In genomic region chr2:105674875-105675729, GRCm38 (mm10) we compare ENCODE assay signal across 8 mouse cellular contexts. TPM values are rescaled to one million over a fixed set of nuclear protein-coding genes. Genes with fewer than 3 reads are reported as not detected.
DNase-seq lines count a peak whose midpoint lies in the region; ATAC-seq lines count a peak whose summit lies in the region.

No protein-coding gene starts in this region.

- H3K4me1 ChIP-seq in midbrain, embryonic 11.5 days (ENCODE audit: control insufficient read depth, insufficient read depth, low read length), result no peaks in the 10 kb centered on the region
- peaks cover 20% of the 10 kb centered on the region for H3K4me1 ChIP-seq in stomach, embryonic 16.5 days (ENCODE audit: control insufficient read depth, insufficient read depth, low read length)

- intact Hi-C loops in left cerebral cortex, postnatal 4 days (cut with DNase I), result loop anchor here (5.0 to 10.0 kb wide), 2 partner anchors 230 to 407 kb away; partner anchors contain the start of genes Elp4 and Immp1l

- peak; percentile 51 for DNase-seq in kidney, adult 18-20 months
- no peak for DNase-seq in kidney, adult 9 months
- DNase-seq in cerebellum, adult 8-10 months, result peak; percentile 91
- DNase-seq in frontal cortex, postnatal 10 days (ENCODE audit: low spot score in 2 of 2), result peak; percentile 84 to 86
- DNase-seq in left cerebral cortex, postnatal 4 days, result peak; percentile 91
- peak; percentile 98 for DNase-seq in midbrain, embryonic 11.5 days (ENCODE audit: low spot score, missing footprints)

- under 1% methylated on average over 49 of the region's 49 CpGs for WGBS in midbrain, embryonic 11.5 days
- 1% methylated on average over 49 of the region's 49 CpGs for WGBS in stomach, embryonic 16.5 days

- peak overlapping the region; percentile 79 for H3K9ac ChIP-seq in midbrain, embryonic 11.5 days (ENCODE audit: low read length)
- H3K9ac ChIP-seq in stomach, embryonic 16.5 days (ENCODE audit: low read length), result no peak overlapping the region

- peak overlapping the region; percentile 40 for H3K4me3 ChIP-seq in midbrain, embryonic 11.5 days (ENCODE audit: low read depth, low read length)
- peak overlapping the region; percentile 30 for H3K4me3 ChIP-seq in stomach, embryonic 16.5 days (replicated peaks; ENCODE audit: low read length)

- H3K27ac ChIP-seq in midbrain, embryonic 11.5 days (ENCODE audit: low read depth, low read length), result peak overlapping the region; percentile 49
- H3K27ac ChIP-seq in stomach, embryonic 16.5 days (ENCODE audit: low read length), result no peak overlapping the region

- H3K9me3 ChIP-seq in midbrain, embryonic 11.5 days (ENCODE audit: control insufficient read depth, low read length), result no peaks in the 10 kb centered on the region
- no peaks in the 10 kb centered on the region for H3K9me3 ChIP-seq in stomach, embryonic 16.5 days (replicated peaks; ENCODE audit: control insufficient read depth, low read length)

- peak; percentile 36 for ATAC-seq in inflammation-experienced regulatory T-cells, adult 6 months
- ATAC-seq in midbrain, embryonic 11.5 days (ENCODE audit: low FRiP score), result peak; percentile 86
- peak; percentile 45; the same call in 1 of the 2 replicates for ATAC-seq in stomach, embryonic 16.5 days (ENCODE audit: insufficient read depth, low FRiP score)

- H3K36me3 ChIP-seq in midbrain, embryonic 11.5 days (ENCODE audit: control insufficient read depth, insufficient read depth, low read length), result no peaks in the 10 kb centered on the region
- H3K36me3 ChIP-seq in stomach, embryonic 16.5 days (ENCODE audit: control insufficient read depth, insufficient read depth, low read length), result no peaks in the 10 kb centered on the region

- peaks cover 89% of the 10 kb centered on the region for H3K27me3 ChIP-seq in midbrain, embryonic 11.5 days (ENCODE audit: control insufficient read depth, insufficient read depth, low read length)
- H3K27me3 ChIP-seq in stomach, embryonic 16.5 days (ENCODE audit: control insufficient read depth, insufficient read depth, low read length), result peaks cover 89% of the 10 kb centered on the region

- H3K4me2 ChIP-seq in midbrain, embryonic 11.5 days, result peak overlapping the region; percentile 61
- peak overlapping the region; percentile 42 for H3K4me2 ChIP-seq in stomach, embryonic 16.5 days (ENCODE audit: low read depth, low read length)

RNA-seq across cellular contexts. Expression of gene Pax6, which starts 6.4 kb away (rescaled TPM):
- polyA plus RNA-seq in inflammation-experienced regulatory T-cells, adult 6 months (2017; shearing (Covaris generic)), result under 1 TPM in 2 of 3 experiments, not detected in 1; 0.20 to 0.67 TPM
- 10 to 100 TPM; 11.5 to 13.9 TPM for total RNA-seq in left cerebral cortex, postnatal 4 days (2021)
- polyA plus RNA-seq in midbrain, embryonic 11.5 days (2014; fragmentation: Nextera tagmentation; extraction: Ambion mirVana), result 45.5 and 45.7 TPM in 2 replicates
- 1.4 and 1.7 TPM in 2 replicates for polyA plus RNA-seq in stomach, embryonic 16.5 days (2015; fragmentation: Nextera tagmentation; extraction: Ambion mirVana)

Comparison
In these comparisons a context has a peak if more than half of its experiments do, and no peak if none do; other contexts are left out.
1. ATAC-seq: peak in every context shown above with its lines; median percentile 86 in midbrain, embryonic 11.5 days; 45 in stomach, embryonic 16.5 days; 36 in inflammation-experienced regulatory T-cells, adult 6 months.
2. RNA of gene Pax6, which starts 6.4 kb away (polyA plus RNA-seq): 45.5 to 45.7 TPM in midbrain, embryonic 11.5 days; 1.4 to 1.7 TPM in stomach, embryonic 16.5 days and 0.20 to 0.67 TPM in inflammation-experienced regulatory T-cells, adult 6 months; every median in the first group is over 10 times any median in the second.